Comparison of ENCODE assay signal across 15 mouse cellular contexts in the genomic region with DNA sequence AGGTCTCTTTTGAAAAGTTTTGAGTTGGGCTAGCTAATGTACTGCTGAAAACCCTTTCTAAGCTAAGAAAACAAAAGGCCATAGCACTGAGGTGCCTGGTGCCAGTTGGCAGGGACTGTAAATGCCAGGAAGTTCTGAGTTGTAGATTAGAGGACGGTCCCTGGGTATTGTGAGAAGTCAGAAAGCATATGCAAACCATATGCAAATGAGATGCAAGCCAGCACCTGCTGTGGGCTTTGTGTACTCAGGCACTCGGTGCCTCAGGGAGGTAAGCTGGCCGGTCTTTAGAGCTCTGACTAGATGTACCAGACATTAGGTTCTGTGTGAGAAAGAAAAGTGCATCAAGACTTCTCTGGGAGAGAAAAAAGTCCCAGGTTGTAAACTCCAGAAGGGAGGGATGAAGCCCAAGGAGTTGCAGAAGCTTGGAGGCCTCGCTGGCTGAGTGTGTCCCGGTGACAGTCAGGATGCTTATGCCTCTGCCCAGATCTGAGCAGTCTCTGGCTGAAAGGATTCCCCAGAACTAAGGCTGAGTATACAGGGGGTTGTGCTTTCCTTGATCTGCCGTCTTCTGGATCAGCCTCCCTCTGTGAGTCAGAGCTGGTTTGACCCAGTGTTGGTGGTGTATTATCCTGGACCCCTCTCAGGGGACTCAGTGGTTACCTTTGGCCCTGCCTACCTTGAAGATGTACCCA.
DNase-seq lines count a peak whose midpoint lies in the region; ATAC-seq and TF ChIP-seq lines count a peak whose summit lies in the region.
"Had no signal": no experiment of that assay in that cellular context is flagged by ENCODE, and none has a peak within 500 bp of the region (broad histone marks: within the 10 kb centered on the region; RNA-seq: fewer than 3 reads in every experiment).

No protein-coding gene starts in this region.

- H3K36me3 ChIP-seq in forebrain, embryonic 14.5 days (ENCODE audit: control insufficient read depth, insufficient read depth, low read length): no peaks in the 10 kb centered on the region
- H3K36me3 ChIP-seq in hindbrain, postnatal 0 days (ENCODE audit: insufficient read depth, low read length): no peaks in the 10 kb centered on the region
- no peaks in the 10 kb centered on the region for H3K36me3 ChIP-seq in neural tube, embryonic 13.5 days
- H3K36me3 ChIP-seq: G1E; limb, embryonic 13.5 days had no signal

- H3K9me3 ChIP-seq in forebrain, embryonic 14.5 days (replicated peaks; ENCODE audit: control insufficient read depth, low read length): no peaks in the 10 kb centered on the region
- no peaks in the 10 kb centered on the region for H3K9me3 ChIP-seq in hindbrain, postnatal 0 days (ENCODE audit: low read length)
- no peaks in the 10 kb centered on the region for H3K9me3 ChIP-seq in neural tube, embryonic 13.5 days
- H3K9me3 ChIP-seq: limb, embryonic 13.5 days had no signal

- no peak overlapping the region for H3K4me3 ChIP-seq in forebrain, embryonic 14.5 days (ENCODE audit: low read depth, low read length)
- no peak overlapping the region for H3K4me3 ChIP-seq in hindbrain, postnatal 0 days (ENCODE audit: low read length)
- no peak overlapping the region for H3K4me3 ChIP-seq in neural tube, embryonic 13.5 days
- H3K4me3 ChIP-seq: limb, embryonic 13.5 days had no signal

- no peak for TF ChIP-seq CTCF in hindbrain, postnatal 0 days (IDR thresholded peaks at IDR 0.05; ENCODE audit: low read depth)

- peak; percentile 22 for DNase-seq in embryo, embryonic 11 days
- DNase-seq in embryo, embryonic 9.5 days (ENCODE audit: extremely low spot score): no peak
- peak; percentile 83 for DNase-seq in forebrain, embryonic 14.5 days (ENCODE audit: low spot score)
- DNase-seq in hindbrain, postnatal 0 days (ENCODE audit: low spot score): peak; percentile 48
- DNase-seq in gastrocnemius, postnatal 14 days: no peak
- no peak for DNase-seq in ovary, adult 18-20 months (ENCODE audit: low spot score)
- no peak for DNase-seq in right cerebral cortex, adult 18-20 months
- DNase-seq: cerebellum, adult 2 months; layer of hippocampus, postnatal 36 days; lung, adult 2 months had no signal

- H3K27ac ChIP-seq in forebrain, embryonic 14.5 days (ENCODE audit: low read depth, low read length): peak overlapping the region; percentile 87
- H3K27ac ChIP-seq in hindbrain, postnatal 0 days: no peak overlapping the region
- H3K27ac ChIP-seq in neural tube, embryonic 13.5 days (replicated peaks): peak overlapping the region; percentile 81
- H3K27ac ChIP-seq: kidney, postnatal 0 days; limb, embryonic 13.5 days had no signal

- no peaks in the 10 kb centered on the region for H3K27me3 ChIP-seq in forebrain, embryonic 14.5 days (replicated peaks; ENCODE audit: control insufficient read depth, insufficient read depth, low read length)
- no peaks in the 10 kb centered on the region for H3K27me3 ChIP-seq in hindbrain, postnatal 0 days (ENCODE audit: insufficient read depth, low read length)
- no peaks in the 10 kb centered on the region for H3K27me3 ChIP-seq in neural tube, embryonic 13.5 days
- H3K27me3 ChIP-seq: limb, embryonic 13.5 days had no signal

- H3K9ac ChIP-seq in forebrain, embryonic 14.5 days (ENCODE audit: low read length): peak overlapping the region; percentile 17; the same call in 1 of the 2 replicates
- H3K9ac ChIP-seq in hindbrain, postnatal 0 days (replicated peaks; ENCODE audit: low read length): no peak overlapping the region
- 0 out of 2 replicates have a peak overlapping the region, but pooled peaks have one; percentile 12 for H3K9ac ChIP-seq in neural tube, embryonic 13.5 days
- H3K9ac ChIP-seq: limb, embryonic 13.5 days had no signal

- 0 out of 2 replicates have a peak overlapping the region, but pooled peaks have one; percentile 9 for H3K4me2 ChIP-seq in forebrain, embryonic 14.5 days (ENCODE audit: low read length)
- no peak overlapping the region for H3K4me2 ChIP-seq in hindbrain, postnatal 0 days (ENCODE audit: low read depth, low read length)
- no peak overlapping the region for H3K4me2 ChIP-seq in neural tube, embryonic 13.5 days
- H3K4me2 ChIP-seq: limb, embryonic 13.5 days had no signal

- ATAC-seq in forebrain, embryonic 14.5 days: peak; percentile 90
- no peak for ATAC-seq in hindbrain, postnatal 0 days
- ATAC-seq in neural tube, embryonic 13.5 days (ENCODE audit: low read depth): peak; percentile 59
- ATAC-seq: activated CD4-positive, CD25-positive, alpha-beta regulatory T cell, adult 4 months had no signal

- intact Hi-C loops in gastrocnemius, postnatal 14 days (cut with DNase I; ENCODE audit: low total_unique reads): no loop called here

- WGBS in forebrain, embryonic 14.5 days: 3% methylated on average over 6 of the region's 6 CpGs
- WGBS in hindbrain, postnatal 0 days: 18% methylated on average over 6 of the region's 6 CpGs
- WGBS in neural tube, embryonic 13.5 days: 13% methylated on average over 6 of the region's 6 CpGs

- H3K4me1 ChIP-seq in forebrain, embryonic 14.5 days (ENCODE audit: control insufficient read depth, insufficient read depth, low read length): peaks cover 17% of the 10 kb centered on the region
- peaks cover 7% of the 10 kb centered on the region; the same call in 1 of the 2 replicates for H3K4me1 ChIP-seq in hindbrain, postnatal 0 days (ENCODE audit: insufficient read depth, low read length)
- H3K4me1 ChIP-seq in neural tube, embryonic 13.5 days (replicated peaks): peaks cover 45% of the 10 kb centered on the region

Comparison
In these comparisons a context has a peak if more than half of its experiments do, and no peak if none do; other contexts are left out.
1. DNase-seq: peak in embryo, embryonic 11 days (single experiment), forebrain, embryonic 14.5 days (single experiment) and hindbrain, postnatal 0 days (single experiment); none in embryo, embryonic 9.5 days (single experiment), gastrocnemius, postnatal 14 days (single experiment), ovary, adult 18-20 months (single experiment) and right cerebral cortex, adult 18-20 months (single experiment).